8 mouse cellular contexts compared by ENCODE assay signal in genomic region chr7:128344928-128345653, GRCm38 (mm10). TPM values are rescaled to one million over a fixed set of nuclear protein-coding genes. Genes with fewer than 3 reads are reported as not detected.
DNase-seq lines count a peak whose midpoint lies in the region; ATAC-seq lines count a peak whose summit lies in the region.

No protein-coding gene starts in this region.

- H3K4me3 ChIP-seq in intestine, embryonic 16.5 days (ENCODE audit: low read length), result no peak overlapping the region

- intact Hi-C loops in left cerebral cortex, postnatal 14 days (cut with DNase I), result loop anchor here (1.0 to 5.0 kb wide), 3 partner anchors 33 to 106 kb away; partner anchors contain the start of gene 9130023H24Rik

- H3K9me3 ChIP-seq in intestine, embryonic 16.5 days (ENCODE audit: control insufficient read depth, low read length), result no peaks in the 10 kb centered on the region

- H3K4me1 ChIP-seq in intestine, embryonic 16.5 days (ENCODE audit: control insufficient read depth, insufficient read depth, low read length), result 0 out of 2 replicates have a peak, but pooled peaks cover 5% of the 10 kb centered on the region

- WGBS in intestine, embryonic 16.5 days, result 61% methylated on average over 6 of the region's 6 CpGs

- peak; percentile 77 for DNase-seq in CD4-positive, CD25-positive, alpha-beta regulatory T cell, adult 2 months (ENCODE audit: low read depth, low spot score)
- DNase-seq in cerebellum, postnatal 10 days, result peak; percentile 86 to 90
- DNase-seq in gastrocnemius, adult 18-20 months (ENCODE audit: low spot score), result peak; percentile 80
- DNase-seq in left cerebral cortex, postnatal 14 days (ENCODE audit: low spot score in 2 of 2), result peak; percentile 72 to 80
- DNase-seq in spleen, adult 12 weeks (ENCODE audit: low spot score), result peak; percentile 32

- H3K36me3 ChIP-seq in intestine, embryonic 16.5 days (ENCODE audit: control insufficient read depth, insufficient read depth, low read length), result no peaks in the 10 kb centered on the region

- H3K27me3 ChIP-seq in intestine, embryonic 16.5 days (replicated peaks; ENCODE audit: control insufficient read depth, insufficient read depth, low read length), result 0 out of 2 replicates have a peak, but pooled peaks cover 2% of the 10 kb centered on the region

- ATAC-seq in CD4-positive, CD25-positive, alpha-beta regulatory T cell, adult 4 months, result no peak
- ATAC-seq in intestine, embryonic 16.5 days, result peak; percentile 57
- ATAC-seq in megakaryocyte-erythroid progenitor cell, adult 5-6 weeks (replicated peaks; ENCODE audit: low FRiP score, low TSS enrichment, poor library complexity, severe bottlenecking), result peak; percentile 93

- no peak overlapping the region for H3K27ac ChIP-seq in intestine, embryonic 16.5 days (ENCODE audit: low read length)

- peak overlapping the region; percentile 1; the same call in 1 of the 2 replicates for H3K9ac ChIP-seq in intestine, embryonic 16.5 days (ENCODE audit: low read depth, low read length)

- H3K4me2 ChIP-seq in intestine, embryonic 16.5 days (ENCODE audit: low read depth, low read length), result no peak overlapping the region

RNA-seq across cellular contexts. Expression of gene BC017158, which starts 47.1 kb away (rescaled TPM):
- 10 to 100 TPM in 1 of 2 experiments, 1 to 10 TPM in 1; 7.2 to 10.5 TPM for polyA plus RNA-seq in CD4-positive, CD25-positive, alpha-beta regulatory T cell, adult 4 months (2017; shearing (Covaris generic))
- 1 to 10 TPM; 2.2 to 2.7 TPM for total RNA-seq in gastrocnemius, adult 18-20 months (2021)
- polyA plus RNA-seq in intestine, embryonic 16.5 days (2015; fragmentation: Nextera tagmentation; extraction: Ambion mirVana), result 49.6 and 53.4 TPM in 2 replicates
- total RNA-seq in left cerebral cortex, postnatal 14 days (2021), result 10 to 100 TPM; 23.4 to 24.5 TPM
- 82.5 and 95.0 TPM in 2 replicates for total RNA-seq in megakaryocyte-erythroid progenitor cell, adult 5-6 weeks (2014; fragmentation: Nextera tagmentation)
- 30.8 and 50.8 TPM in 2 replicates for total RNA-seq in megakaryocyte-erythroid progenitor cell, adult 5-6 weeks (2017)

Comparison
In these comparisons a context has a peak if more than half of its experiments do, and no peak if none do; other contexts are left out.
1. DNase-seq: peak in every context shown above with its lines; median percentile 88 in cerebellum, postnatal 10 days; 80 in gastrocnemius, adult 18-20 months; 77 in CD4-positive, CD25-positive, alpha-beta regulatory T cell, adult 2 months; 76 in left cerebral cortex, postnatal 14 days; 32 in spleen, adult 12 weeks.
2. RNA of gene BC017158, which starts 47.1 kb away (total RNA-seq): 30.8 to 95.0 TPM in megakaryocyte-erythroid progenitor cell, adult 5-6 weeks and 23.4 to 24.5 TPM in left cerebral cortex, postnatal 14 days; 2.2 to 2.7 TPM in gastrocnemius, adult 18-20 months; every median in the first group is over 4 times any median in the second.